Mouse (Mus musculus) heart, adult 11 months (tissue): Measurements from ENCODE around the gene Glis2.
A peak's percentile ranks its signal among the peaks of the same experiment; 100 is the strongest.

Experiments
- DNase-seq: peaks from one replicate; pipeline ENCODE4 v3.0.0; 2022

The Glis2 gene

DNA sequence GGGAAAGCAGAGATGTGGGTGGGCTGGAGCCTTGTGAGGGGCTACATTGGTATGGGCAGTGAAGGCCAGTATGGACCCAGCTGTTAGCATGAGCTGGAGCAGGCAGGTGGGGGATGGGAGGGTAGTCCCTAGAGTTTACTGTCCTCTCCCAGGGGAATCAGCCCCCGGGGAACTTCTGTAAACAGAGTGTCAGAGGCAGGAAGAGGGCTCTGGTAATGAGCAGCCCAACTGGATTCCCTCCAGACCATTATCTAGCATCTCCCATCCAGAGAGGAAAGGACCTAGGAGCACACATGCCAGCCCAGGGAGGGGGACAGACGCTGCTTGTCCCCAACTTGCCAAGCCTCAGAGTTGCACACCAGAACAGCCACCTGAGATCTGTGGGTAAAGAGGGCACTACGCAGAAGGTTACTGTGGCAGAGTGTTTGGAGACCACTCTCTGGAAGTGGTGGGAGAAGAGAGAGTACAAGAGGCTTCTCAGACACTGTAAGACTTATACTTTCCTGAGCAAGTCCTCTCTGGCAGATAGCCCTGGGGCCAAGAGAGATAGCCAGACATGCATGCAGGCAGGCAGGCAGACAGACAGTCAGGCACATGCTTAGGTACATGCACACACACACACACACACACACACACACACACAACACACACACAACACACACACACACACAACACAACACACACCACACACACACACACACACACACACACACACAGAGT, 46.8 kb downstream of the Glis2 start:
- DNase-seq = peak; percentile 97

DNA sequence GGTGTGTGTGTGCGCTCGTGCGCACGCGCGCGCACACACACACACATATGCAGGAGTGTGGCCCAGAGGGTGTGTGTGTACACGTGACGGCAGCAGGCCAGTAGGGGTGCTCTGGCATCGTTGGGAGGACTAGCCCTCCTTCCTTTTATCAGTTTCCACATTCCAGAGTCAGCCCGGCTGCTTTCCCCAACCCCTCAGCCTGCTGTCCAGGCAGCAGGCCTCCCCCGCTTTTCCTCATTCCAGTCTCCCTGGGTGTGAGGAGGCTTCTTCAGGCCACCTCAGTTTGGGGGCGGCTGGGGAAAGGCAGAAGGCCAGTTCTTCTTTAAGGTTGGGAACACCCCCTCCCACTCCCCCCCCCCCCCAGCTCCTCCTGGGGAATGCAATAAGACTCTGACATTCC, 47.7 kb downstream of the Glis2 start:
- DNase-seq = peak; percentile 99

DNA sequence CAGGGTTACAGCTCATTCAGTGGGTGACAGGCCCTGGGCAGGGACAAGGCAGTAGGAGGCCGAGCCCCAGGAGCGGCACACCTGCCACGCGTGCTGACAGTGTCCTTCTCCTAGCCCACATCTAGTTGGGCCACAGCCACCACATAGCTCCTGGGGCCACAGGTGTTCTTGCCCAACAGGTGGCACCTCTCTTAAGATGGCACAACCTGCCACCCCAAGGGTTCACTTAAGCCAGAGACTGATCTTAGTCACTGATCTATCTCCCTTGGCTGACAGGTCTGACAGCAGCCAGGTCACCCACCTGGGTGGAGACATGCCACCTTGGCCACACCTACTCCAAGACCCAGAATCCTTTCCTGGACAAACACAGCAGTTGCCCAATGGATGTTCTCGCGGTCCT, 48.4 kb downstream of the Glis2 start:
- peak; percentile 95 for DNase-seq

DNA sequence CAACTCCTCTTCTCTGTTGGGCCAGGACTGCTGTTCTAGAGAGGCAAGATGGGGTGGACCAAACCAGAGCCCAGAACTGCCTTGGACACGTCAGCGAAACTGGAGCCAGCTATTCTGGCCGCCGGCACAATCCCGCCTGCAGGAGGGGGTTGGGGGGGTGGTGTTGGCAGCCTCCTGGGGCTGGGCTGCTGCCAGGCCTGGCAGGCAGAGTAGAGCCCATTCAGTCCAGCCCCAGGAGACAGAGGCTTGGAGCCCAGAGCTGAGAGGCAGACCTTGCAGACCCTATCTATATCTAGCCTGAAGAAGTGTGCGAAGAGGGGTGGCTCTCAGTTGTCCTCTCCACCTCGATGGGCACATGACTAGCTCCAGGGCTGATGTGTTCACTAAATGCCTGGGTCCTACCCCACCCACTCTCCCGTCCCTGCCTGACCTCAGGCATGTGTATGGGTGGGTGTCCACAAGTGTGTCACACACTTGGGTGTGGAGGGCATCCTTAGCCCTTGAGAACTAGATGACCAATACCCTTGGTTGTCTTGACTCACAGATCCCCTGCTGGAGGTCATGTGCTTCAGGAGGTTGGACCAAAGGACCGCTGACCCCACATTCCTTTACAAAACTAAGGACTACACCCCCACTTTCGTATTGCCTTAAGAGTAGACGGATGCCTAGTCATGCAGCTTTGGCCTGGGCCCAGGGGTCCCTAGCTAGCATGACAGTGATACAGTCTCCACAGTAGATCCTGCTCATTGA, 49.3 kb downstream of the Glis2 start:
- DNase-seq = peak; percentile 99

DNA sequence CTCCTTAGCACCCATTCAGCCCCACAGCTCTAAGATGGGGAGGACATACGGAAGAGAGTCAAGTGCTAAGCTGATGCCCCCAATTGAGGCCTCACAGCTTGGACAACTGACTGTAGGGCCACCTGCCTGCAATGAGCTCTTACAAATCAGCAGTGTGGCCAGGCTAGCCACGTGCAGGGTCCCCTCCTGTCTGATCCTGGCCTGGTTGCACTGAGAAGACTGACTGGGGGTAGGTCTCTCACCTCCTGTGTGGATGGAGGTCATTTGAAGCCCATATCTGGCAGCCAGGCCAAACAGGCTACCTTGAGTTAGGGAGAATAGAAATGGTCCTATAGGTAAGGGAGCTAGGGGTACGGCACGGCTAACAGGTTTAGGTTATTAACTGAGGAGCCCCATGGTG, 51.4 kb downstream of the Glis2 start:
- peak; percentile 91 for DNase-seq

DNA sequence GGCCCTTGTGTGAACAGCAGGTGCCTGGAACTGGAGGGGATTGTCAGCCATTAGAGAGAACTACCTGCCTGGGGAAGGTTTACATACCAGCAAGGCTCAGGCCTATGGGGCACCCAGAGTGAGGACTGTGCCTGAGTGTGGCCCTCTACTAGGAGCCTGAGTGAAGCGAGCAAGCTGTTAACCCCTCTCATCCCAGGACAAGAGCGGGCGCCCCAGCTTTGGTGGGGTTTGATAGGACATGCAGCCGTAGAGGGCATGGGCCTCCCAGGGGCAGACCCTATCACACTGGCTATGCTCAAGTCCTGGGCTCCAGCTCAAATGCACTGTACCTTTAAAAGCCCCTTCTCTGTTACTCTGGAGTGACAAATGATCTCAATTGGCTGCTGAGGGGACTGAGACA, 52.3 kb downstream of the Glis2 start:
- DNase-seq = peak; percentile 93

DNA sequence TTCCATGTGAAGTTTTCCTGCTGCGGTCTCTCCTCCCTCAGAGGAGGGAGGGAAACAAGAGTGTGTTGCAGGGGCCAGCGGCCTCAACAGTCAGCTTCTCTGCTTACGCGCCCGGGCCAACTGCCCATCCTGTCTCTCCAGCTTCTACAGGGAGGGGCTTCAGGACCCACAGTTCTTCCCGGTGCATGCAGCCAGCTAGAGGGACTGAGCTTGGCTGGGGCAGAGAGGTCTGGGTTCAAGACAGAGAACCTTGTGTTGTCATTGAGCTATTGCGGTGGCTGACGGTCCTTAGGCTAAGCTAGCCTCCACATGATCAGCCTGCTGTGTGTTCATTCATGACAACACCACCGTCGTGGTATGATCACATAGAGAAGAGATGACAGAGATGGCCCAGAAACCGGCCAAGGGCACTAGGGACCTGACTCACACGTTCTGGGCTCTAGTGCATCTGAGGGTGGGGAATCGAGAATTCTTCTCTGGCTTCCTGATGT, 53.2 kb downstream of the Glis2 start:
- peak; percentile 98 for DNase-seq

DNA sequence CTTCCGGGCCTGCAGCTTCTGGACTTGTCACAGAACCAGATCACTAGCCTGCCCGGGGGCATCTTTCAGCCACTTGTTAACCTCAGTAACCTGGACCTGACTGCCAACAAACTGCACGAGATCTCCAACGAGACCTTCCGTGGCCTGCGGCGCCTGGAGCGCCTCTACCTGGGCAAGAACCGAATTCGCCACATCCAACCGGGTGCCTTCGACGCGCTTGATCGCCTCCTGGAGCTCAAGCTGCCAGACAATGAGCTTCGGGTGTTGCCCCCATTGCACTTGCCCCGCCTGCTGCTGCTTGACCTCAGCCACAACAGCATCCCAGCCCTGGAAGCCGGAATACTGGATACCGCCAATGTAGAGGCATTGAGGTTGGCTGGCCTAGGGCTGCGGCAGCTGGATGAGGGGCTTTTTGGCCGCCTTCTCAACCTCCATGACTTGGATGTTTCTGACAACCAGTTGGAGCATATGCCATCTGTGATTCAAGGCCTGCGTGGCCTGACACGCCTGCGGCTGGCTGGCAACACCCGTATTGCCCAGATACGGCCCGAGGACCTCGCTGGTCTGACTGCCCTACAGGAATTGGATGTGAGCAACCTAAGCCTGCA, 54.0 kb downstream of the Glis2 start:
- DNase-seq = peak; percentile 93

DNA sequence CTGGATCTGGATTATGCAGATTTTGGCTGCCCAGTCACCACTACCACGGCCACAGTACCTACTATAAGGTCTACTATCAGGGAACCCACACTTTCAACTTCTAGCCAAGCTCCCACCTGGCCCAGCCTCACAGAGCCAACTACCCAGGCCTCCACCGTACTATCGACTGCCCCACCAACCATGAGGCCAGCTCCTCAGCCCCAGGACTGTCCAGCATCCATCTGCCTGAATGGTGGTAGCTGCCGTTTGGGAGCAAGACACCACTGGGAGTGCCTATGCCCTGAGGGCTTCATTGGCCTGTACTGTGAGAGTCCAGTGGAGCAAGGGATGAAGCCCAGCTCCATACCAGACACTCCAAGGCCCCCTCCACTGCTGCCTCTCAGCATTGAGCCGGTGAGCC, 54.7 kb downstream of the Glis2 start:
- DNase-seq = peak; percentile 90

DNA sequence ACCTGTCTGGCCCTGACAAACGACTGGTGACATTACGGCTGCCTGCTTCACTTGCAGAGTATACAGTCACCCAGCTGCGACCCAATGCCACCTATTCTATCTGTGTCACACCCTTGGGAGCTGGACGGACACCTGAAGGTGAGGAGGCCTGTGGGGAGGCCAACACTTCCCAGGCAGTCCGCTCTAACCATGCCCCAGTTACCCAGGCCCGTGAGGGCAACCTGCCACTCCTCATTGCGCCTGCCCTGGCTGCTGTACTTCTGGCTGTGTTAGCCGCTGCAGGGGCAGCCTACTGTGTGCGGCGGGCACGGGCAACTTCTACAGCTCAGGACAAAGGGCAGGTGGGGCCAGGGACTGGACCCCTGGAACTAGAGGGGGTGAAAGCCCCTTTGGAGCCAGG, 55.2 kb downstream of the Glis2 start:
- DNase-seq = peak; percentile 95

DNA sequence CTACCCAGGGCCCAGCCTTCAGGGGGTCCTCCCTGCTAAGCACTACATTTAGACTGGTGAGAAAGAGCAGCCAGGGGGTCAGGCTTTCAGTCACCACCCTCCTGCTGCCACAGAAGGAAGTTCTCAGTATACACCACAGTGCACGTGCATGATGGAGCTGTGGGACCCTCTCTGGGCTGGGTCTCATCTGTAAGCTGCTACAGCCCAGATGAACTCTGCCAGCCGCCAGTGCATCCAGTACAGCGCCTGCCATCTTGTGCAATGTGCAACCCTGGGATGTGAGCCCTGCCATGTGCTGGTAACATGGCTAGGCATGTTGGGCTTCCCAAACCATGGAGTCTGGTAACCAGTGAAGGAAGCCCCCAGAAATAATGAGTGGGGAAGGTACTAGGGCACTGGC, 55.6 kb downstream of the Glis2 start:
- peak; percentile 92 for DNase-seq

DNA sequence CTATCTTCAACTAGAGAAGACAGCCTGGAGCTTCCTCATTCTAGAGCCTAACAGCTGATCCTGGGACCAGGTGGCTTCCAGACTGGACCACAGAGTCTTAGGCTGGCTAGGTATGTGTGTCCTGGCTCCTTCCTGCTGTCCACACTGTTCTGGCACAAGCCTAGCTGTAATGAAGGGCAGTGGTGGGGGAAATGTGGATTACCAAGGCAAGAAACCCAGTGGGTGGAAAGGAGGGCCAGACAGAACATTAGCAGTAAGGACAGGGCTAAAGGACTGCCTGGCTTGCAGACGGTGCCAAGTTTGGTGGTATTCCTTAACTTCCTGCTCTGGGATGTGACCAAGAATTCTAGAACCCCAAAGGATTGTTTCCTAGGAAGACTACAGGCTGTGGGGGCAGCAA, 56.6 kb downstream of the Glis2 start:
- peak; percentile 90 for DNase-seq

DNA sequence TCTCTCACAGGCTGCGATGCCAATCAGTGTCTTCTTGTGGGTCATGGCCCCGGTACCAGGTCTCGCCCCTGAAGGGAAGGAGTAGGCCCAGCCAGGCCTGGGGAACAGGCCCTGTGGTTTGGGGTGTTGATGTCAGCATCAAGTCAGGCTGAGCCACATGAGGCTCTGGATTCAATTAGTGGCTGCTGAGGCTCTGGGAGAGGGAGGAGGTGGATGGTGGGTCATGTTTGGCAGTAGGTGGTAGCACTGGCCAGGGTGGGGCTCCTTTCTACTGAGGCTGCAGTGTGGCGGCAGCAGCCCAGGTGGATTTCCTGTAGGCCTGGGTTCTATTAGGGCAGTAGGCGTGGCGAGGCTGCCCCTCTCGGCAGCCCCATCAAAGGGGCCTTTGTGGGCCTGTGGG, 57.1 kb downstream of the Glis2 start:
- DNase-seq = peak; percentile 92

DNA sequence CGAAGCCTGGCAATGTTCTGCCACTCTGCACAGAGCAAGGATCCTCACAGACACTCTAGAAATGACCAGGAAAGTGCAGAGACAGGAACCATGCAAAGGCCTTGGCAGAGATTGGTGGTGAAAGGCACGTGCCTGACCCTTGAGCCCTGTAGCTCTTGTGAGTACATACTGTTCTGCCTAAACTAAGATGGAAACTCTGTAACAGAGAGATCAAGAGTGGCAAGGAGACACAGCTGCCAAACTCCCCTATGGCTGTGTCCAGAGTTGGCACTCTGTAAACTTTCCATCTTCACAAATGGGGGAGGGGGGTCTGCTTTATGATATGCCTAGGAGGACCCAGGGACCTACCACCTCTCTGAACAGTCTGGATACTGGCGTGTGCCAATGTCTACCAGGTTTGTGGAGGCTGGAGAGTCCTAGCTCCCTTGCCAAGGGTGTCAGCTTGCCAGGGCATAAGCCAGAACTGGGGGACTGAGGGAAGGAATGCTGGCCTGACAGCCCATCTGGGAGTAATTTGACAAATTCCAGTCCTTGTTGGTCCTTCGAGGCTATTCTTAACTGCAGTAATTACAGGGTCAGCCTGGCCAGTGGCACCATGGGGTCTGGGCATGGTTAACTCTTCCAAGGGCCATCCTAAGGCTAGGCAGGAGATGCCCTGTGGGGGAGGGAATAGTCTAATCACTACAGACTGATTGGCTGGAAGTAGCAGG, 58.3 kb downstream of the Glis2 start:
- DNase-seq = peak; percentile 95

DNA sequence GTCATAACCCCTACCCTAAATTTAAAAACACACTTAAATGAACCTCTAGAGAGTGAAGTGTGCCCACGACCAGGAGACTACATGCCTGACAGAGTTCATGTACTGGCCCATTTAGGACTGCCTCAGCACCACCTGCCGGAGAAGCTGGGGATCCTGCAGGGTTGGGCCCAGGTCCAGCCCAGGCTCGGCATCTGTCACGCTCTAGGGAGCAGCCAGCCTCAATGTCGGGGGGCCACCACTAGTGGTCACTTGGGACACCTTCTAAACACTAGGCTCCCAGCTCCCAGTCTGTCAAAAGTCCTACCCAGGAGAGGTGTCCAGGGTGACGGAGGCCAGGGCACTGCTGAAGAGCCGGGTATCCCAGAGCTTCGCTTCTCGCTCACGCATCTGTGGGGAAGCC, 60.2 kb downstream of the Glis2 start:
- DNase-seq = peak; percentile 95

DNA sequence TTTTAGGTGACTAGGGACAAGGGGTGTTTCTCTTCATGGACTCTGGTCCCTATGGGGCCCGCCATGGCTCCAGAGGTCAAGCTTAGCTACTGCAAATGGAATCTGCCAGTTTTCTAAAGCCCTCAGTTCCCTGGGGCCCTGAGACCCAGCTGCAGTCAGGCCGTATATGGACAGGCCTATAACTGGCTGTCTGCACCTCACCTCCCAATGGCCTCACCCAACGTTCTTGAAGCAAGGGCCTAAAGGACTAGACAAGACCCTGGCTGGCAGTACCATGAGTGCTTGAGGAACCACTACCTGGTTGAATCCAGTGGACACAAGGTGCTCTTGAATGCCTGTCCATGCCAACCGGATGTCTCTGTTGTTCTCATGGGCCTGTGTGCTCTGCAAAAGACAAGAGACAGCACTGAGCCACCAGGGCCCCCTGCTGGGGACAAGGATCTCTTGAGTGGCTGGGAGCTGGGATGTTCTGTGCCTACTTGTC, 60.8 kb downstream of the Glis2 start:
- peak; percentile 98 for DNase-seq

DNA sequence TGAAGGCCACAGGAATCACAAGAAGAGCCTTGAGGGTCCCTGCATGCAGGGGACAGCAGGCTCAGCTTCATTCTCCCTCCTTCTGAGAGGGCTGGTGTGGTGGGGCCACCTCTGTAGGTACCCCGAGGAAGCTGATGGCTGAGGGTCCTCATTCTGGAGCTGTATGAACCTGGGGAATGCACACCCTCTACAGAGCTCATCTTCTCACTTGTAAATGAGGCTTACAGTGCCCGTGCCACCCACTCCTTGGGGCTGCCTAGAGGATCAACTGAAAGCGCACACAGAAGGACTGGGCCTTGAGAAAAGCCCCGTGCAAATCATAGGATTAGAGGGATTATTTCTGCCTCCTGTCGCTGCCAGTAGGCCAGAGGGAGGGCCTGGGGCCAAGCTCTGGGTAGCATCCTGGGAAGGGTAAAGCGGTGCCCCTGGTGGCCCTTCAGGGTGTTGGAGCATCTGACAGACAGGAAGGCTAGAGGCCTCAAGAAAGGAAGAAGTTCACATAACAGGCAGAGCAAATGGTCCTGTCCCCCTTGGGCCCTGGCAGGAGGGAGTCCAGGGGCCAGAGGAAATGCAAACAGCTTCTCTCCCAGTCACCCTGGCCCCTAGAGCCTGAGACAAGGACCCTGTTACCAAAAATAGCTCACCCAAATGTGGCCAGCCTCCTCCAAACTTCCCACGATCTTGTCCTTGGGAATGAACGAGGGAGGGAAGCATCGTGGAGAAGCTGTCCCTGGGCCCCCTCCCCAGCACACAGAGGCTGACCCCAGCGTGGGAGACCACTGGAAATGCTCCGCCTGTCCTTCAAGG, 61.5 kb downstream of the Glis2 start:
- peak; percentile 97 for DNase-seq

DNA sequence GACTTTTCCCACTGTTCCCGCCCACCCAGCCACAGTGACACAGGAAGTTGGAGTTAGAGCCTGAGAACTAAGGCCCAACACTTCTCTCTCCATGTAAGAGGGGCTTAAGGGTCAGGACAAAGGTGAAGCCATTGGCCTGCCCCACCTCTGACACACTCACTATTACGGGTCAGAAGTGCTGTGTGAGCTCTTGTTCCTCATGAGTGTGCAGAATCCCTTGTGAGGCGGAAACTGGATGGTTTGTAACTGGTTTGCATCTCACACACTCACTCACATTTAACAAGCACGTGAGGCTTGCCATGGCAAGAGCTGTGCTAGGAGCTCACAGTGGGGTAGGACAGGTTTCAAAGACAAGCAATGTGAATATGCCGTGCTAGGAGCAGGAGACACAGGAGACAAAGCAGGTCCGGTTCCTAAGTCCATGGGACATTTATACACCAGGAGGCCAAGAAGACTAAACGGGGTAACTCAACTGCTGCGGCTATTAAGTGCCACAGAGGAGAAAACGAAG, 62.1 kb downstream of the Glis2 start:
- no peak for DNase-seq

DNA sequence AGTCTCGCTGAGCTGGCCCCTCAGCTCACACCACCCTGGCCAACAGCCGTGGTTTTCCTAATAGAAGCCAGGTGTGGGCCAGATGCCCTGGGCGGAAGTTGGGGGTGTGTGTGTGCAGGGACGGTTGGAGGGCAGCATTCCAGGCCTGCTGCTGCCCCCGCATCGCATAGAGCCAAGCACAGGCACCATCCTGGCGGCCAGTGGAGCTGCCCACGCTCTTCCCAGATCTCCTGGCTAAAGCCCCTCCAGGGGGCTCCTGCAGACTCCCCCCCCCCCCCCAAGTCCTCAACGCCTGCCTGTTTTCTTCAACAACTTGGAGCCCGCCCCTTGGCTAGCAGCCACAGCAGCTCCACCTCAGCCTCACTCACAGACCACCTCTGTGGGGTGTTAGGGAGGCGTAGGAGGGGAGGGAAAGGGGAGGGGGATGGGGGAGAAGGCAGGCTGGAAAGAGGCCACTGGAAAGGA, 64.3 kb downstream of the Glis2 start:
- peak; percentile 92 for DNase-seq

DNA sequence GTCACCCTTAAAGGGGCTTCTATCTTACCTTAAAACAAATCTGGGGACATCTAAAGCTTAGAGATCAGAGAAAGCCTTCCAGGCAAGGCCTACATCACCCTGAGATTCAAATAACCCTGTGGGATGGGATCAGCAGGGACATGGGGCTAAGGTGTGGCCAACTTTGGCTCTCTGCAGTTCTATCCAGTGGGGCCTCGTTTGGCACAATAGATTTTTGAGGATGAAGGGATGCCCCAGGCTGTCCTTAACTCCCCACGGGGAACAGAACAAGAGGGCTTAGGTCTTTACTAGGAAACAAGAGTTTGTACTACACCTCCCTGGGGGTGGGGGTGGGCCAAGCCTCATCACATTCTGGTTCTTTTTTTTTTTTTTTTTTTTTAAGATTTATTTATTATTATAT, 64.8 kb downstream of the Glis2 start:
- DNase-seq = no peak

DNA sequence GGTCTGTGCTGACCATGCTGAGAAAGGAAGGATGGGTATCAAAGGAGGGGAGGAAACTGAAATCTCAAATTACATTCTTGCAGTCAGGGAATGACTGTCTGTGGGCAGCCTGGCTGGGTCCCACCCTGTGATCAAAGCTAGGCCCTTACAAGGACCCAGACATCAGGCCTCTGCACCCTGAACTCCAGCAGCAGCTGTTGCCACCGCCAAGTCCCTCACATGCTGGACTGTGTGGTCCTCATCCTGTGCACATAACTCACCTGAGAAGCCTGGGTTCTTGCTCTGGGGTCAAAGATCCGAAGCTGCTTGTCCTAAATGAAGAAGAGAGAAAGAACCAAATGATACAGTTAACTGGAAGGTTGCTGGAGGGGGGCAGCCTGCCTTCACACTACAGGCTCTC, 67.1 kb downstream of the Glis2 start:
- no peak for DNase-seq

DNA sequence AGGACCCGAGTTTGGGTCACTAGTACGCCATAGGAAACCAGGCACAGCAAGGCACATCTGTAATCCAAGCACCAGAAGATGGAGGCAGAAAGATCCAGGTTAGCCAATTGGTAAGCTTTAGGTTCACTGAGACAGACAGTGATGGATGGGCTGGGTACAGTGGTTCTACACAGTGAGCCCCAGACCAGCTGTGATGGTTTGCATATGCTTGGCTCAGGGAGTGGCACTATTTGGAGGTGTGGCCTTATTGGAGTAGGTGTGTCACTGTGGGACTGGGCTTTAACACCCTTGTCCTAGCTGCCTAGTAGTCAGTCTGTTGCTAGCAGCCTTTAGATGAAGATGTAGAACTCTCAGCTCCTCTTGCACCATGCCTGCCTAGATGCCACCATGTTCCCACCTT, 69.3 kb downstream of the Glis2 start:
- DNase-seq = no peak
